Mouse (Mus musculus) Muller cell, postnatal 12 days (primary cell): ENCODE results near the gene Tex9.

ENCODE experiments used
- DNase-seq: peaks from one replicate; pipeline ENCODE4 v3.0.0-alpha.2; 2015; ENCODE audit errors: inconsistent ontology term

Tex9 gene

DNA sequence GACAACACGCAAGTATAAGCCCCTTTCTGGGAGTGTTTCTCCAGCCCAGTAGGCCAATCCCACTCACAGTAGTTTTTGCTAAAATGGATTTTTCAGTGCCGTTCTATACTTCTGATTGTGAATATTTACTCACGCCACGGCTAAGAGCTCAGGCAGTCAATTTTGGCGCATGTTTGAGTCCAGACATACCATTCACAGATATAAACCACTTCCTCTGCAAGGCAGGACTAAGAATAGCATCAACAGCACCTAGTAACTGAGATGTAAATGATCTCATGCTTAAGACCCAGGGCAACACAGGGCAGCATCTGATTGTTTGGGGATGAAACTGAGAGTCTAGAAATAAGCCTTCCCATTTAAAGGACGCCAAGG is at the start of gene Tex9:
Gene Tex9 (minus strand): TSS at position 19 of the 372 bp plus-strand sequence.
- no peak for DNase-seq

DNA sequence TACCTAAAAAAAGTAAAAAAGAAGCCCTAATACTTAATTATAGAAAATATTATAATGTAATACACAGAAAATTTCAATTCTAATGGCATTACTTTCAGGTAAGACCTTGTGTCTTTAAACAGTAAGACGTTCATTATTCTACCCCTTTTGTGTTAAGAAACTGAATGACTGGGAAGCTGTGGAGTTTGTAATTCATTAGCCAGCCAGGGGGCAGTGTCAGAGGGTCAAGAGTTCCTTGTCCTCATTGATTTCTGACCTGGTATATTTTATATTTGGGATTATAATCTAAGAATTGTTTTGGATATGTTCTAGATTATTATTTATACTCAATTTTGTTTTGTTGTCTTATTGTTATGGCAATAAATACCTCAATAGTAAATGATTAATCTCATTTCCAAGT is 45.1 kb upstream of the Tex9 start:
- no peak for DNase-seq

DNA sequence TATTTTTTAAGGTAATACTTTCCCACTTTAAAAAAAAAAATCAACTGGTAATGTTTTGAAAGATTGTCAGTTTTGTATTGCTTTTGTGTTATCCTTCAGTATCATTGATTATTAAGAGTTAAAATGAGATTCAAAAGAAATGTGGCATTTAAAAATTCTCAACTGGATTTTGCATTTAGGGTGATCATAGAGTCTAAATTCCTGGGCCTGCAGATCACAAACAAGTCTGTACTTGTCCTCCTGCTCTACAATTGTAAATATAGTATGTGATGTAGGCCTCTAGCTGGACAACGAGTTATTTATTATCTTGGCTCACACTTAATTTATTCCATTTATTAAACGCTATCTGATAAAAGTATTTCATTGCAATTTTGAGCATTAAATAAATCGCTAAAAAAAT is 43.4 kb upstream of the Tex9 start:
- peak; percentile 35 for DNase-seq

DNA sequence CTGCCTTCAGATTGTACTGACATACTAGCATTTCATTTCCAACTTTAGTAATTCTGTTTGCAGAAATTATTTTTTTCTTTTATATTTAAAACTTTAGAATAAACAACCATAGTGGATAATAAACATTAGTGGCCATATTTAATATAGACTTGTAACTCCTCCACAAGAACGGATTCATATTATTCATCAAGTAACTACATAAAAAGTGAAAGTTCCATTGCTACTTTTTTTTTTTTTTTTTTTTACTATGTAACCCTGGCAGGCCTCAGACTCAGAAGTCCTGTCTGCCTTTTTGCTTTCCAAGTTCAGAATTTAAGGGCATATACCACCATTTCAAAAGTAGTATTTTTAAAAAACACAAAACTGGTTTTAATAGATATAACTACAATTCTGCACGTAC is 43.0 kb upstream of the Tex9 start:
- DNase-seq = peak; percentile 23

DNA sequence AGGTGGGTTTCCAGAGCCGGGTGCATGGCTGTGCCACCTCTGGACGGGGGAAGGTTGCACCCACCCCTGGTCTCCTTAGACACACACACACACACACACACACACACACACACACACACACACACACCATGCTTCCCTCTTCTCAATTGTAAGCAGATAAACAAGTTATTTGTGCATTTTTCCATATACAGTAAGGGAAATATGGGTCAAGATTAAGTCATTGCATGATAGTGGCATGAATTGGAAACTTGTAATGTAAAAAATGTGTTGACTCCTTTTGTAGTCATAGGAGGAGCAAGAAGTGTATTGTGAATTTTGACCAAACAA is 41.0 kb upstream of the Tex9 start:
- DNase-seq = no peak

DNA sequence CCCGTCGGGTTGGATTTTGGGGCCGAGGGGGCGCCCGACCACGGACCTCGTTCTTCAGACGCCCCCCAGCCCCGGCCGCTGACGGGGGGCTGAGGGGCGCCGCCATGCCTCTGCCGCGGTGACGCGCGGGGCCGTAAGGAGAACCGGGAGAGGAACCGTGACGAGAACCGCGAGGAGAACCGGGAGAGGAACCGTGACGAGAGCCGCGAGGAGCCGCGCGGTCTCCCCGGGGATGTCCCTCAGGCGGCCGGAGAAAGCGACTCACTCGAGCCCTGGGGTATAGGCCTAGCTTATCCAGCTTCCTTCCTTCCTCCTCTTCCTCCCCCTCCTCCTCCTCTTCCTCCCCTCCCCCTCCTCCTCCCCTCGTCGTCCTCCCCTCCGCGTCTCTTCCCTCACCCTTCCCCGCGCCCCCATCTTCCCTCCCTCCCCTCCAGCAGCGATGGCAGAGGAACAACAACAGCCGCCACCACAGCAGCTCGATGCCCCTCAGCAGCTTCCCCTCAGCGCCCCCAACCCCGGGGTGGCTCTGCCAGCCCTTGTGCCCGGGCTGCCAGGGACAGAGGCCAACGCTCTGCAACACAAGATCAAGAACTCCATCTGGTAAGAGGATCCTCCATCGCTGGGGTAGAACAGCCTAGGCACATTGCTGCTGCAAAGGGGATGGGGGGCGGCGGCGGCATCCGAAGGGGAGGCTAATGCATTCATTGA is 40.5 kb upstream of the Tex9 start:
- peak; percentile 68 for DNase-seq

DNA sequence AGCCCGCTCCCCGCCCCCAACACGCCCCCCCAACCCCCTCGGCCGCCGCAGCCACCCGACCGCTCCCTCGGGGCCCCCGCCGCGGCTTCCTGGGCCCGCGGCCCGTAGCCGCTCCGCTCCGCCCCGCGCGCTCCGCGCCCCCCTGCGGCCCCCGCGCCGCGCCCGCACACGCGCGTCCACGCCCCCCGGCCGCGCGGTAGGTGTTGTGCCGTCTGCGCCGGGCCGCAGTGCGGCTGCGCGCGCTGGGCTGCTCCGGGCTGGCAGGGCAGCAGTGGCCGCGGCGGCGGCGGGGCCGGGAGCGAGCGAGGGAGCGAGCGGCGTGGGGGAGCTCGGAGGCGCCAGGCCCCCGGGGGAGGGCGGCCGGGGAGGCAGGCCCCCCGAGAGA is 40.0 kb upstream of the Tex9 start, which contains the start of gene Rfx7:
Gene Rfx7 (plus strand): TSS at position 245 of the 385 bp plus-strand sequence.
- peak; percentile 88 for DNase-seq

DNA sequence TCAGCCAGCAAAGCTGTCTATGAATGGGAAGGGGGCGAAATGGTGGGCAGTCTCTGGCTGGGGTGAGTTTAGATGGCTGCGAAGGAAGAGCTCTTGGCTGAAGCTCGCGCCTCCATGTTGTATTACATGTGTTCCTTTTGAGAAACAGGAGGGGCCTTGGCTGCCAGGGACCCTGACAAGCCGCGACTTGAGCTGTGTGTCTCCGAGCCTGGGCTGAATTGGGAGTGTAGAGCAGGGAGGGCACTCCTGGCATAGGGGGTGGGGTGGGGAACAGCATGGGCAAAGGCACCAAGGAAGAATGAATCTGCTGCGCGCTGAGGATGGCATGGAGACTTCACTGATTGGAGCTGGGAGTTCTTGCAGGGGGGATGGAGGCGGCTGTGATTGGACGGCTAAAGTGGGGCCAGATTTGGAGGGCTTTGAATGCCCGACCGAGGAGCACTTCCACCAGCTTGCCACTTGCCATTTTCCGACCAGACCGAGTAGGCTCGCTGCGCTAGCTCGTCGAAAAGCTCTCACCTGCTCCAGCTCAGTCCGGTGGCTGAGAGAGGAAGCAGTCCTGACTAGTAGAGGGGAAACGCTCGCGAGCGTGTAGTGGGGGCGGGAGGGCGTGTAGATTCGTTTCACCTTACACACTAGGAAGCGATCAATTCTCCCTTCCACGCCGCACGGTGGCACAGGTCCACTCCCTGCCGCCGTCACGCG is 39.4 kb upstream of the Tex9 start:
- peak; percentile 91 for DNase-seq

DNA sequence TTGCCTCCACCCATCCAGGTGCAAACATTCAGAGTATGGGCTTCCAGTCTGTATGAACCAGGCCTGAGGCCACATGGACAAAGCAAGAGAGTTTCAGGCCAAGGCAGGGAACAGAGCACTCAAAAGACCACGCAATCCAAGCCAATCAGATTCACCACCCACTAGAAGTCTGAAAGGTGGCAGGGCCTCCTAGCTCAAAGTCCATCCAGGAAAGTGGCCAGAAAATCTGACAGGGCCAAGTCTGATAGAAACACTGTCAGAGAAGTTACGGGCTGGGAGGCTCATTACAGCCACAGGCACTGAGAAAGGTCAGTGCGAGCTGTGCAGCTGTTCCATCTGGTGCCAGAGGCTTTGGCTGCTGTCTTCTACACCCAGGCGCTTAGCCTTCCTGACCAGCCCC is 38.8 kb upstream of the Tex9 start:
- no peak for DNase-seq

DNA sequence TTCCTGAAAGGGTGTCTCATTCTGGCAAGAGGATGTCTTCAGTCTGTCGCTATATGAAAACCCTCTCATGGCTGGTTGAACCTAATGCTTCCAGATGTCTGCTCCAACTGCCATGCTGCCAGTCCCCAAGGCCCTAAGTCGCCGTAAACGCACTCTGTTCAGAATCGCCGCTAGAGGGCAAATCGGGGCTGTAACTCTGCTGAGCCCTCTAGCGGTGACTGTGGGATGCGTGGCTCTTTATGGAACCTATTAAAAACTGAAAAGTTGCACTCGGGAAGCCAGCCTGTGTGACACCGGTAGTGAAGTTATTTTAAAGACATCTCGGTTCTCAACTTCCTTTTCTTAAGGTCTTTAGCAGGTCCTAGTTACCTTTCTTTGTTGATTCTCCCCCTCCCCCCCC is 38.2 kb upstream of the Tex9 start:
- DNase-seq = peak; percentile 80

DNA sequence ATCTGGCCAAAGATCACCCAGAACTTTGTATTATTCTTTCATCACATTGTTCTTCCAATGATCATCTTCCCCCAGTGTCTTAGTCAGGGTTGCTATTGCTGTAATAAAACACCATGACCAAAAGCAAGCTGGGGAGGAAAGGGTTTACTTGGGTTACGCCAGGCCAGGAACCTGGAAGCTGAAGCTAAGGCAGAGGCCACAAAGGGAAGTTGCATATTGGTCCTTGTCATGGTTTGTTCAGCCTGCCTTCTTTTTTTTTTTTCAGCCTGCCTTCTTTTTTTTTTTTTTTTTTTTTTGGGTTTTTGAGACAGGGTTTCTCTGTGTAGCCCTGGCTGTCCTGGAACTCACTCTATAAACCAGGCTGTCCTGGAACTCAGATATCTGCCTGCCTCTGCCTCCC is 34.1 kb upstream of the Tex9 start:
- no peak for DNase-seq

DNA sequence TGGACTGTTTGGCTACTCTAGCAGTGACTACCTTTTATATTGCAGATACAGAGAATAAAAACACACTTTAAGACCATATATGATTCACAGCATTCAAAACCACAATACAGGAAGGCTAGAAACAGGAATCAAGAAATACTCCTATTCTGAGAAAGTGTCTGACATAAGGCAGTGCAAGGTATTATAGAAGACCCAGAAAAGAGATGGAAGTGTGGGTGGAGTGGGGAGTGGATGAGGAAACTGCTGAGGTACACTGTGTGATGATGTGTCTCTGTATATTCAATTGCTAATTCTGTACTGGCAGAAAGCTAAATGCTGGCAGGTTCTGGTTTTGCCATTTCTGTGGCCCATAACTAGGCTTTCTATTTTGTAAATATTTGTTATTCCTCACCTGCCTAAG is 28.8 kb upstream of the Tex9 start:
- DNase-seq = no peak

DNA sequence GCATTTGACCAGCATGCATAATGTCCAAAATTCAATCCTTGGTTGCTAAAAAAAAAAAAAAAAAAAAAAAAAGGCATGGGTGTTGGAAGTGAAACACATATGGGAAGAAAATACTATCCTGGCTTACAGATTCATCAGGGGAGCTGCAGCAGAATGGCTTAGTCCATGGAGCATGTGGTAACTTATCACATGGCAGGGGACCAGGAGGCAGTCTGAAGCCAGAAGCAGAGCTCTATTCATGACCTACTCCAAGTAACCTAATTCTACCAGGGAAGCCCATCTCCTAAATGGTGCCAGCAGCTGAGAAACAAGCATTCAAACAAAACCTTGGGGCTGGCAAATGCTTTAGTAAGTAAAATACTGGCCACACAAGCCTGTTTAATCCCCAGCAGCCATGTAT is 27.2 kb upstream of the Tex9 start:
- DNase-seq = no peak

DNA sequence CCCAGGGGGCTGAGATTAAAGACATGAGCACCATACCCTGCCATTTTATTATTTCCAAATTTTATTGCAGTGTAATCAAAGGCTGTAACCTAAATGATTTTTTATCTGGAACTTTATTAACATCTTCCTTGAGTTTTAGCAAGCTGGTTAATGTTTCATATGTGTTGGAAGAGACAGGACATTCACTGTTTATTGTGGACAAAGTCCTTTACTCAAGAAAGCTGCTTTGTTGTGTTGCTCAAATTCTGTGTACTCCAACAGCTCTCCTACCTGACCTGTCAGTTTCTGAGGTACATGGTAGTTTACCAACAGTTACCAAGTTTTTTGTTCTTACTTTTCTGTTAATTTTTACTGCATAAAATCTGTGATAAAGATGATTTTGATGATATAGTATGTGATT is 23.4 kb upstream of the Tex9 start:
- no peak for DNase-seq

DNA sequence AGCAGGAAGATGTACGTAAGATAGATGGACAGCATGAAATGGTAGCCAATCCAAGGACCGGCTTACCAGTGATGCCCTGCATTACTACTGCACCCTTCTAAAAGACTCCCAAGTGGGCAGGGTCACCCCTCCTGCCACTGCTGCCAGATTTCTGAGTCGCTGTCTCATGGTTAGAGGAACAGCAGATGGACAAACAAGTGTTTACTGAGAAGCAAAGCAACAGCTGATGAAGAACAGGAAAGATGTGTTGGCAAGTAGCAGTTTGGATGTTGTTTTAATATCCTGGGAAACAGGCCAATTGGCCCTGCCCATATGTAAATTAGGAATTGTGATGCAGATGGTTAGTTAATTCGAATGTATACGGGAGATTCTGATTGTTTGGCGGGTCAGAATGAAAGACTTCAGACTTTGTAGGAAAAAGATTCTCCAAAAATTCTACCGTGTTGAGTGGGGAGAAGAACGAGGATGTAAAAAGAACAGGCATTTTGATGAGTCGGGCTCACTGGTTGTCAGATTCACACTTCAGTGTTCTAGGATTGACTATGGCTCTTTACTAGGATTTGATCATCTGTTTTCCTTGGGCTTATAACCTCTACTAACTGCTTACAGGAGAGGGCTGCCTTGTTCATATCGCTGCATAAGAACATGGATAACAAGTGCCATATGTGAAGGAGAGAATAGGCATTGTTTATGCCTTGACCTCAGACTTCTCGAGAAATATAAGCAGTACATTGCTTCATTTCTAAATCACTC is 20.4 kb upstream of the Tex9 start:
- no peak for DNase-seq

DNA sequence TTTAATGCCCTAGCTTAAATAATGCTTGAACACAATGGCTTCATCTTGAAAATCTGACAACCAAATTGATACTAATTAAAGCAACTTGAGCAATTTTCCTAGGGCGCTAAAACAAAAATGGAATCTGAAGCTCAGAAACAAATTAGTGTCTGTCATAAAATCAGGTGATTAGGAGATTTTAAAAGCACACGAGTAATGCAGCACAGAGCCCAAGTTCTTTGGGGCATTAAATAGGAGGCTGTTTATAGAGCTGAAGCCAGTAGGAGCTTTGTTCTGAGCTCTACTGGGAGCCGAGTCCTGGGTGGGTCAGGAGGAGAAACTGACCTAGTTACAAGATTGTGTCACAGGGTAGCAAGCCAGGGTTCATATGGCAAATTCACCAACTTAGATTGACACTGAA is 5.2 kb upstream of the Tex9 start:
- DNase-seq = peak; percentile 12

DNA sequence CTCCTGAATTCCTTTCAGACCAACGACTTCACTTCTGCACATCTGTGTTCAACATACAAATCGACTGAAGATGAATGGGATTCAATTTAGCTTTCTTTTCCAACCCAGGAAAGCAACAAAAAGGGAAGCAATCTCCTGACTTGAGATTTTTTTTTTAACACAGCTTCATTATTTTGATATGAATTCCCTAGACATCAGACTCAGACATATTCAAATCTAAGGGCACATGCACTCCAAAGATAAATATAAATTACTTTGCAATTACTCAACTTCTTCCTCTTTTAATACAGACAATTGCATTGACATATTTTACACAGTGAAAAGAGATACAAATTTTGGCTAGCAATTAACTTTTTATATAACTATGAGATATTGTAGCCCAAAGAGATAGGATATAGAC is 4.7 kb upstream of the Tex9 start:
- DNase-seq = no peak

DNA sequence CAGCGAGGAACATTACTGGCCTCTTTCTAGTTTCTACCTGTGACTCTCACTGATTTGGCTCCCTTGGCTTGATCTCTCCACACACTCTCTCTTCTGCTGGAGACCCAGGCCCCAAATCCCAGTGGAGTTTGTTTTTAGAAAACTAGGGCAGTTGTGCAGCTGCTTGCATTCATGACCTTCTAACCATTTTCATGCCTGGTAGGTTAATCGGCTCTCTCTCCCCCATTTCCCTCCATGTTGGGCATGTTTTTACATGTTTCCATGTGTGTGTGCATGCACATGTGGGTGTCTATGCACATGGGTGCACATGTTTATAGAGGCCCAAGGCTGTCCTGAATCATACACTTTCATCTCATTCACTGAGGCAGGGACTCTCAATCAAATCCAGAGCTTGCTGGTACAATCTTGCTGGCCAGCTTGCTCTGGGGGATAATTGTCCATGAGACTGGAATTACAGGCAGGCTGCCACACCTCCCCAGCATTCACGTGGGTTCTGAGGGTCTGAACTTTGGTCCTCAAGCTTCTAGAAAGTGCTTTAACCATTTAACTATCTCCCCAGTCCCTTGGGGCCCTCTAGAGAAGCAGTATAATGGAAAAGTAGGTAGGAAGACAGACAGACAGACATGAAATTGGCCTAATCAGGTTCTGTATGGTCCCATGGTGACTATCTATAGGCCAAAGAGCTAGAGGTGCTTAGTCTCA is 2.1 kb upstream of the Tex9 start:
- no peak for DNase-seq

DNA sequence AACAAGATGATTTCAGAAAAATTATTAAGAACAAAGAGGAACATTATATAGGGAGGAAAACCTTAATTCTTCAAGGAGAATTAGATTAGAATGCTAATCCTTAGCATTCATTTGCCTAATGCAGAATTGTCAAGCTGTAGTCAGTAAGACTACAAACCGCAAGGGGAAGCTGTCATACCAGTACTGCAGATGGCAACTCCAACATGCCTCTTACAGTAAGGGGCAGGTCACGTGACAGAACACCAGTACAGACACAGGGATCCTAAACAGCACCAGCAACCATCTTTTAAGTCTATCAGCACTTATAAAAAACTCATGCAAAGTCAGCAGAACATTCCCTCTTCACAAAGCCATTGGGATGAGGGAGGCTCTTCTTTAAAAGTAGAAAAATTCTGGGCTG is 1.5 kb upstream of the Tex9 start:
- DNase-seq = no peak

DNA sequence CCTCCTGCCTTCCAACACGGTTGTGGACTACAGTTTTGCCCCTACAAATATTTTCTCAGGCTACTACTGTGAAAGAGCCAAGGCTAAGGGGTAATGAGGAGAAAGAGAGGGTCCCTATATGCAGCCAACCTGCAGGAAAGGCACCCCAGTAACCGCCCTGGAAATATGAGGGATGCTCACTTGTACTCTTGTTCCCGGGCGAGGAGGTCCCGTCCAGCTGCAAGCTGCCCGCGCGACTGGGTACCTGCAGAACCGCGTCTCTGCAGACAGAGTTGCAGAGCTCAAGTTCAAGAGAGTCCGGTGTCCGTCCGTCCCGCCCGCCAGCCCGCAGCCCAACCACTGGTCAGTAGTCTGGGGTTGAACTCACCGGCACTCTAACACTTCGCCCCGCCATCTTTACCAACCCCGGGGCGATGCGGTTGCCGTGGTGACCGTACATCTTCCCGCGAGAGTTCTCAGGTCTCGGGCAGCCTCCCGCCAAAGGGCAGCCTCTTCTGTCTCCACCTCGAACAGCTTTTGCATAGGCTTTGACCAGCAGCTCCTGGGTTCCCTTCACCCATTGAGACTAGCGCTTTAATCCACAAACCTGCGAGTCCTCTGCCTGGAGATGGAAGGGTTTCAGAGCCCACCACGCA is 336 bp downstream of the Tex9 start:
- DNase-seq = peak; percentile 92

DNA sequence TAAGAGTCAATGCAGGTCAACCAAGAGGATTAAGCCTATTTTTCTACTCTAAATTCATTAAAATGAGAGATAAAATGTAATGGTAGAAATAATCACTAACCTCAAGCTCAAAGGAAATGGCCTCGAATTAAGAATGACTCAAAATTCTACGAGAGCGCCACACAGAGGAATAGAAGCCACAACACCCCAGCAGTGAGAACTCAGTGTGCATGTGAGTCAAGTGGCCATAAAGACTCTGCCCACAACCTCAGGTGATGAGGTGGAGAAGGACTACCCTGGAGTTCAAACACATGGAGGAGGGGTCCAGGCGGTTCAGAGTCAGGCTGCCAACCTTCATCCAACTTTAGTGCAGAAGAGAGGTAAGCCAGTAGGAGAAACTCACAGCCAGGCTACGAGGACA is 2.9 kb downstream of the Tex9 start:
- DNase-seq = no peak

DNA sequence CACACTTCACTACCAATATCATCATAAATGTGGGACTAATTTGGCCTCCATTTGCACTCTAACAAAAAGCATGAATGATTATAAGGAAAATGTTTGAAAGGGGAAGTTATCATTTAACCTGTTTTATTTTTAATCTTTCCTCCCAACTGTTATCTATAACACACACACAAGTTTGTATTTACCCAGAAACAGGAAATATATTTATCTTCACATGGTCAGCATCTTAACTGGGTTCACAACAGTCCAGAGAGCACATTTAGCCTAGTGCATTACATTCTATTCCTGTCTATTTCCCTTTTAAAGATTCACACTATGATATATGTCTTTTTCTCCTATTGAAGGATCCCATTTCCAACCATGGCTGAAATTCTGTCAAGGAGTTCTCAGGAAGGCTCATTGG is 3.5 kb downstream of the Tex9 start:
- DNase-seq = no peak
